Mouse (Mus musculus): ENCODE data around the gene Nfatc2.

The Nfatc2 gene

DNA sequence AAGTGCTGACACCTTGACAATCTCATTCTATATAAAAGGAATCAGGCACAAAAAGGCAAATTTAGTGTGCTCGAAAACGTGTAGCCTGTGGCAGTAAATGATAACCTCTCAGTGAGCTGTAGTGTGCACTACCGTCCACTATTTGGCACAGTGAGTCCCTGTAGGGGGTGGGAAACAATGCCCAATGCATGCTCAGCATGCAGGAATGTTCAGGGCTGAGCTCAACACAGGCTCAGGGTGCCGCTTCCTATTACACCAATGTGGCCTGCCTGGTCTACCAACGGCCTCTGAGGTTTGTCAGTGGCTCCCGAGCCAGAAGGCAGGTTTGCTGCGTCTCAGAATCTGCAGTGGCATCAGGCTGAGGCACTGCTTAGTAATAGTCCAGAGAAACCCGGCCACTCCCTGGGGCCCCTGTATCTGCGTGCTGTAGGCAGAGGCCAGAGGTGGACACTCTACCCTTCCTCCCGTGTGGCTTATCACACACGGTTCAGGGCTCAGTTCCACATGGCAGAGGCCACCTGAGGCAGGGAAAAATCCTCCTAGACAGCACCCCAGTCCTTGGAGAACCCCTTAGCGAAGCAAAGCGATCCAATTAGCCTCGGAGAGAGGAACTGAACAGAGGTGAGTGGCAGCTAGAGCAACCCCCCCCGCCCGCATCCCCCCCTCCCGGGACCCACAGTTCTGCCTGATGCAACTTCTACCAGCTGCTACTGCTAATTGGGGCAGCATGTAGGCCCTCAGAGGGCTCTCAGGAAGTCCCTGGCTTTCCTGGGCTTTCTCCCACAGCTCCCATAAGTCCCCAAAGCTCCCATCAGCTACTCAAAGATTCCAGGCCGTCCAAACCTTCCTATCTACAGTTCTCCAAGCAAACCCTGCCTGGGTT, 74.7 kb downstream of the Nfatc2 start:
- DNase-seq, result no peak

DNA sequence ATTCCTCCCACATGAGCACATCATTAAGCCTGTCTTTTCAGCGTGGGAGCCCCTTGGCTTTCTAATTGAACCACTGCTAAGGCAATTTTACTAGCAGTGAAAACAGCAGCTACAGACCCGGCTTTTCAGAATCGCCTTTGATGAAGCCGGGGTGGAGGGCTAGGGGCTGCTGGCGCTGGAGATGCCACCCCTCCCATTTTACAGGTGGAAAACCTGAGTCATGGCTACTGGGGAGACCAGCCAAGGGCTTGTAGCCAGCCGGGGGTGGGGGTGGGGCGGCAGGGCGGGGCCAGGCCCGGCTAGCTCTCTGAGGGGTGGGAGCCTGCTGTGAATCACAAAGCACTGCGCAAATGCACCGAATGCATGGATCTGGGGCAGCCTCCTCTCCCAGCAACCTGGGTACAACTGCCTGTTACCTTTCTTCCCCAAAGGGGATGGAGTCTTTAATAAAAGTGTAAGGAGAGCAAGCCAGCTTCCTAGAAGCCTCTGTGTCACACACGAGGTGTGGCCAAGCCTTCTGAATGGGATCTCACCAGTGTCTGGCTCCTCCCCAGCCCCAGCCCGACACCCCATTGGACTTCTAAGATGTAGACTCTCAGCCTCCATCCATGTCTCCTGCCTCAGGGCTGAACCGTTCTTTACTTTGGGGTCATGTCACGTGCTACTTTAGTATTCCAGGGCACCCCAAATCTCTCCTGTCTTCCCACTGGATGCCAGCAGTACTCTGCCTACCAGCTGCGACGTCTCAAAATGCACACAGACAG, 75.9 kb downstream of the Nfatc2 start:
- no peak for DNase-seq

DNA sequence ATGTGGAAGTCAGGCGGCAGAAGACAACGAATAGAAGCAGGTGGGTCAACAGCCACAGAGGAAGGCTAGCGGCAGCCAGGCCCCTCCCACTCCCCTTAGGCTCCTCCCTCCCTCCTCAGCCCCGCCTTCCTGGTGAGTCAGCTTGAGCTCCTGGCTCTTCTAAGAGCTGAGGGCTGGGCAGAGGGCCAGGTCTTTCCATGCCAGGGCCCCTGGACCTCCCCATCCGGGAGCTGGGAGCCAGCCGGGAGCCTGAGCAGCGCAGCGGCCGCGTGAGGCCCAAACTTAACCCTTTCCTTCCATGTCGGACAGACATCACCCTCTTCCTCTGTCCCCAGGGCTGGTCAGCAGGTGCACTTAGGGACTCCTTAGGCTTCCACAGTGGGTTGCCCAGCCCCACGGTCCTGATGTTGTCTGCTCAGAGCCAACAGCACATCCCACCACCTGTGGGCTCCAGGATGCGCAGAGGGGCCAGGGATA, 76.5 kb downstream of the Nfatc2 start:
- DNase-seq, result peak; percentile 72

DNA sequence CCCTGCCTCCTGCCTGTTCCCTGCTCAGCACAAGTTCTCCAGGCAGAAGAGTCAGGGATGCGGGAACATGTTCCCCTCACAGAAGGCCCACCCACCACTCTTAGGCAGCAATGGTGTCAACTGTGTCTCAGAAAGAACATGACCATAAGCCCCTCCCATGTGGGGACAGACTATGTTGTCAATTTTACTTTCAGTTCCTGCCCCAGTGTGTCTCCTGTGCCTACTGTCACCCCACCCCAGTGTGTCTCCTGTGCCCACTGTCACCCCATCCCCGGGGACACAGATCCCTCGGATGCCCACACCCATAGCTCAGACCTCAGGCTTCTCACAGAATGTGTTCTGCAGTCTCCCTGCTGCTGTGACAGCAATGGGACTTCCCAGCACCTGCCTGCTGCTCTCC, 79.2 kb downstream of the Nfatc2 start:
- DNase-seq, result no peak

DNA sequence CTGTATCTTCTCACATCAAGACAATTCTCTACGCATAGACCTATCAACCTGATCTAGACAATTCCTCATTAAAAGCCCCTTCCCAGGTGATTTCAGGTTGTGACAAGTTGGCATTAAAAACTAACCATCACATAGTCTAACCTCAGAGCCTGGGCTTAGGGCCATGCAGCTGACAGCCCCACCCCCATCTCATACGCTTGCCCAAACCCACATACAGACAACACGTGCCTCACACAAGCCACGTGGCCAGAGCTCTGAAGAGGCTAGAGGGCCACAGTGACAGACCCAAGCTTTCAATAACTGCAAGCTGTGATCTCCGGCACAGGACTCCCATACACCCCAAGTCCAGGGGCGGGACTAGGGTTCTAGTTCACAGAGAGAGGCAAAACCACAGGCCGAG, 80.7 kb downstream of the Nfatc2 start:
- no peak for DNase-seq

DNA sequence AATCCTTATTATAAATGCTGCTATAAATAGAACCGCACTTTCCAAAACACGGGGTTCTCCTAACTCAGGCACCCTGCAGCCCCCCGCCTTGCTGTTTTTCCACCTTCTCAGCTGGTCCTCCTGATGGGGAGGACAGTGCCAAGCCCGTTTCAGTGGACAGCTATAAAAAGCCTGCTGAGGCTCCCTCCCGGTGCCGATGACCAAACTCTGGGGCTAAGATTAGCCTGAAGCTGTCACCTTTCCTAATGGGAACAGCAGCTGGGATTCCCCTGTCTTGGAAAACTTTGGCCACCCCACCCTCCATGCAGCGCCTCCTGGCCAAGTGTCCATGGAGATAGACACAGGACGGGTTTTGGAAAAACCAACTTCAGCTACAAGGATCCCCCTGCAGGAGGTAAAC, 81.9 kb downstream of the Nfatc2 start:
- no peak for DNase-seq

DNA sequence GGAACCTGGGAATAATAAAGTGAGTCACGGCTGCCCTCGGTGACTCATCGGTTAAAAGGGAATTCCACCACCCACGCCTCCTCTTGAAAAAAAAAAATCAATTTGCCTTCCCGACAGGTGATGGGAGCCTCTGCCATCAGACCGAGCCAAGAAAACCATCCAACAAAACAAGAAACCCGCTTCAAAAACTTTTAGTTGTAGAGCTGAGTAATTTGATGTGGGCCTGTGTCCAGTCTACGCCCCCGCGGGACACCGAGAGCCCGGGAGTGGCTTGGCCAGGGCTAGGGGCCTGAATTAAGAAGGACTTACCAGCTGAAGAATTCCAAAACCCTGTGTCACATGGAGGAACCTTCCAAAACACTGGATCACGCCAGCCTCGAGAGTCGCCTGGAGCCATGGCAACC, 83.2 kb downstream of the Nfatc2 start:
- DNase-seq, result no peak

DNA sequence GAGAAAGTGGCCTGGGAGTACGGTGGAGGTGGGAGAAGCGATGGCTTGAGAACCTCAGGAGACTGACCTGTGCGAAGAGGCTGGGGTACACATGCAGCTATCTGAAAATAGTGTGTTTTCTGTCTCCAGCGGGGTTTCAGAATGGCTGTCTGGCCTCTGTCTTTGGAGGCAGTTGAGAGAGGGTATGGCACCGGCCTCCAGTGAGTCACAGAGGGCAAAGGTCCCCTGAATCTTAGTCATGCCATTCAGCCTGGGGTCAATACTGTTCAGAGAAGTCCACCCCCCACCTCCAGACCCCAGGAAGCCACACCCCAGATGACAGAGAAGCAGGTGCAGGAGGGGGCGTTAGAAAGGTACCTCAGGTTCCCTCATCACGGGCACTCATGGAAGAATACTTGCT, 83.7 kb downstream of the Nfatc2 start:
- no peak for DNase-seq

DNA sequence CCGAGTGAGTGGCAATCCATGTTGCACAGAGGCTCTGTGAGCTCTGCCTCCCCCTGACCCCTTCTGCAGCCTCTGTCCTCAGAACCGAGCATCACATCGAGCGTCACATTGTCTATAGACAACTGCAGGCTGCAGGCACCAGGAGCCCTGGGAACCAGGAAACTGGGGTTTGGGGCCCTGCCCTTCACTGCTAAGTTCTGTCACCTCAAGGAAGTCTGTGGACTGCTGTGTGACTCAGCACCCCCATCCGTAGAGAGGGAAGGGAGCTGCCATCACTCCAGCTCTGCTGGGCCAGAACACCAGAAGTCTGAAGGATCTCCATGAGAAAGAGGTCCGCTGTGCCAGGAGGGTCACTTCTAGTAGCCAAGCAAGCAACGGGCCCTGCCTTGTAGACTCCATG, 84.7 kb downstream of the Nfatc2 start:
- no peak for DNase-seq

DNA sequence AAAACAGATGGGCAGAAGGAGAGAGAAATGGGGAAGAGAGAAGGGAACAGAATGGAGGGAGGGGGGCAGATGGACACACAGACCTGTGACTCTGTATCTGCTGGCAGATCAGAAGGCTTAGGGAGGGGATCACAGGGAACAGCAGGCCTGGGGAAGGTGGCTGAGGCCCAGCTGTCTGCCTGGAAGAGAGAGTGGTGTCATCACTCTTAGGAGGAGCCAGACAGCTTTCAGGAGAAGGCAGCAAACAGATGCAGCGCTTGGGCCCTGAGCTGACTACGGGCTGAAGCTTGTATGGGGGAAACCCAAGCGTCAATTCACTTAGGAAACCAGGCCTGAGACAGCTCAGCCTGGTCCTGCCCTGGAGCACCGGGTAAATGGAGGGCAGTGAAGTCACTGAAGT, 86.0 kb downstream of the Nfatc2 start:
- DNase-seq, result no peak

DNA sequence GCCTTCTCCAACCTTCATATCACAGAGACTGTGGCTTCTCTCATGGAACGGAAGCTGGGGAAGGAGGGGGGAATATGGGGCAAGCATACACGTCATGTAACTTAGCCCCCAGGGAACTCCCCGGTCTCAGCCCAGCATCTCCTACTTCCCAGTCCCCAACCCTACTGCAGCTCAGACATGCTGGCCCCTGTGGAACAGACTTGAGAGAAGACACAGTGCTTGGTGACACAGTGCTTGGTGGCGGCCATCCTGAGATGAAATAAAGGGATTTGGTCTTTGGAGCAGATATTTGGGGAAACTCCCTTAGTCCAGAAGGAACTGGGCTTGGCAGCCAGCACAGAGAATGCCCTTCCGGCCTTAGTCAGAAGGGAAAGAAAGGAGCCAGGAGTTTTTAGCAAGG, 87.3 kb downstream of the Nfatc2 start:
- DNase-seq, result no peak

DNA sequence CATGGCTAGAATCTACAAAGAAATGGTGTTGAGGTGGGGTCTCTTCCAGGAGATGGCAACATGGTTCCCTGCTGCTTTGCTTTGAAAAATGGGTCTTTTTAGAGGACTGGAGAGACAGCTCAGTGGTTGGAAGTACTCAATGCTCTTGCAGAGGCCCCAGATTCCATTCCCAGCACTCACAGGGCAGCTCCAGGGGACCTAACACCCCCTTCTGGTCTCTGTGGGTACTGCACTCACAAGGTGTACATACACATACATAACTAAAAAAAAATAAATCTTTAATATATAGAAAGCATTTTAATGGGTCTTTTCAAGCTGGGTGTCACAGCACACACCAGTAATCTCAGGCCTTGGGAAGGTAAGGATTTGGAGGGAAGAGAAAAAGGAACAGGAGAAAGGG, 89.9 kb downstream of the Nfatc2 start:
- DNase-seq, result no peak

DNA sequence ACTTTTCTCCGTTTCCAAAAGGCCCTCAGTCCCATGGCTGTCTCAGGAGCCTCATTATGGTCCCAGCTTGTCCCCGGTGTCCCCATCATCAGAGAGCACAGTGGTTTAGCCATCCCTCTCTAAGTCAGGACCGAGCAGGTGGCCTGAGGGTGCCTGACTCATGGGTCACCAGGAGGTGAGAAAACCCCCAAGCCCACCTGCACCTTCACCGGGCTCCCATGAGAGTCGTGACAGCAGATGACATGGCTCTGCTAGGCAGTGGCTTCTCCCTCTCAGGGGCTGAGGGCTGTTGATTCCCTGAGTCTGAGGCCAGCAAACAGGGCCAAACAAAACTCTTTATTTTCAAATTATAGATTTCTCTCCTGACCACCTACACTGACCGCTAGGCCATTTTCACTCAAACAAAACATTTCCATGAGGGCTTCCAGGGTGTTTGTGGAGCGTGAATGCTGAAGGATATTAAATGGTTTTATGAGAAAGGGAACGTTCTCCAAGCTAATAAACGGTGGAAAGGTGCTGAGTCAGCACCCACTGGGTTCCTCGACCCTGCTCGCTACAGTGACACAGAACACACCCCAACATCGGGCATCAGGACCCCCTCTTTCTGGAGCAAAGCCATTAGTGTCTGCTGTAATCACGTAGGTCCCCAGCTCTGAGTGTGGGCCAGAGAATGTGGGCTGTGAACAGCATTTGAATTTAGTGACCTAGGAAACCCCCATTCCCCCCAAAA, 92.8 kb downstream of the Nfatc2 start:
- no peak for DNase-seq

DNA sequence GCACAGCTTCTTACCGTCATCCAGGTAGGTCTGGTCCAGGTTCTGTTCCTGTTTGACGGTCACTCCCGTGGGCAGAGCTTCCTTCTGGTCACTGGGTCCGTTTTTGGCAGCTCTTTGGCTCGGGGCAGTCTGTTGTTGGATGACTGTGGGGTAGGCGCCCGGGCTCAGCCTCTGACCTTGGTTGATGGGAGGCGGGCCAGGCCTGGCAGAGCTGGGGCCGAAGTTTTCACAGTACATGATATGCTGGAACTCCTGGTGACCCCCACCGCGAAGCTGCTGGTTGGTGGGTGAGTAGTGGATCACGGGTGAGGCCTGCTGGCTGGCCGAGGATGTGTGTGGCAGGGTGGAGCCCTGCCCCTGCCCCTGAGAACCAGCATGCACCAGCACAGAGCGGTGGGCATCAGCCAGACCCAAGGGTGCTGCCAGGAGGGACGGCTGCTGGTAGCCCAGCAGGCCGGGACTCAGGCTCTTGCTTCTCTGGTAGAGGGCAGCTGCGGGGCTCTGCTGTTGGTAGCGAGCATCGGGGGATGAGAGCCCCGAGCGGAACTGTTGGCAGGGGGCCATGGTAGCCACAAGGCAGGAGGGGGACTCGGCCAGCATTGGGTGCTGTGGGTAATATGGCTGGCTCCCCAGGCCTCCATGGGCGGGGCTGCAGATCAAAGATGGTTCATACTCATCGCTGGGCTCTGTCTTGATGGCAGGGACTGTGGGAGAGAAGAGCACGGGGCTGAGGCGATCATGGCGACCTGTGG, 96.8 kb downstream of the Nfatc2 start:
- no peak for DNase-seq

DNA sequence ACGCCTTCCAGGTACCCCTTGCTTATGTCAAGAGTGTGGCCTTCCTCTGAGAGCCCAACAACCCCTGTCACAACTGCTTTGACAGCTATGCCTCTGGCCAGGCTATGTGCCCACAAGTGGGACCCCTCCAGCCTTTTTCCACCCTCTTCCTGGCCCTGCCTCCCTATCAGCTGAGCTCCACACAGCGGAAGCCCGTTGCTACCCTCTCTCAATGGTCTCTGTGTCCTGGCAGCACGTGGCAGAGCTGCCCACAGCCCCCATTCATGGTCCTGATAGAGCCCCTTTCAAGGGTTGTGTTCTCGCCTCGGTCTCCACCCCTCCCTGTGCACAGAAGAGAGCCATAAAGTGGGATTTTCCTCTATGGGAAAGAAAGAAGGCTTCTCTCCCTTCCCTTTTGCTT, 97.7 kb downstream of the Nfatc2 start:
- no peak for DNase-seq

DNA sequence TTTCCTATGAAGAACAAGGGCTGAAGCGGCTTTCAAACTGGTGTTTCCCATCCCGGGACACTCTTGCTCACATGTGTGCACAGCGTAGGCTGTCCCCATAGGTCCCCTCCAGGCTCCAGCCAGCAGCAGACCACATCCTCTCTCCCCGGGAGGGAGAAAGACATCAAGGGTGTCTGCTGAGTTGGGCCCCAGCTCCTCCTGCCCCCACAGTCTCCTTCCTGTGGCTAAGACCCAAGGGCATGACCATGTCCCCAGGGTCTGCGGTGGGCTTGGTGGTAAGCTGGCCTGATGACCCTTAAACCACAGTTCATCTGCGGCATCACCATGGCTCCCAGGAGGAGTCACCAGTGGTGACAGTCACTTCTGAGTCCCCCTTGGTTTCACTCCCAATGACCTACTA, 100.7 kb downstream of the Nfatc2 start:
- no peak for DNase-seq

DNA sequence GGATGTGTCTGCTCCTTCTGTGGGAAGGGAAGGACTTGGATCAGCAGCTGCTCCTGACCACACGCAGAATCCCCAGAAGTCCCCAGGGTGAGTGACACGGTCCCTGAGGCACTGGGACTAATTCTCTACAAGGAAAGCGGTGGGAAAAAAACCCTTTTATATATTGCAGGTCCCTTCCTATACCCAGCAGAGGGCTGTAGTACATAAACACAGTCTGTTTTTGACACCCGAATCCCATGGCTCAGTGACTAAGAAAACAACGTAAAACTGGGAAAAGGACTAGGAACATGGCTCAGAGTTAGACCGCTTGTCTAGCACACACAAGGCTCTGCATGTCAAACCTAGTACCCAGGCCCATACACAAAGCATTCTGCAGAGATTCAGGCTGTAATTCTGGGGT, 101.2 kb downstream of the Nfatc2 start:
- DNase-seq, result no peak

DNA sequence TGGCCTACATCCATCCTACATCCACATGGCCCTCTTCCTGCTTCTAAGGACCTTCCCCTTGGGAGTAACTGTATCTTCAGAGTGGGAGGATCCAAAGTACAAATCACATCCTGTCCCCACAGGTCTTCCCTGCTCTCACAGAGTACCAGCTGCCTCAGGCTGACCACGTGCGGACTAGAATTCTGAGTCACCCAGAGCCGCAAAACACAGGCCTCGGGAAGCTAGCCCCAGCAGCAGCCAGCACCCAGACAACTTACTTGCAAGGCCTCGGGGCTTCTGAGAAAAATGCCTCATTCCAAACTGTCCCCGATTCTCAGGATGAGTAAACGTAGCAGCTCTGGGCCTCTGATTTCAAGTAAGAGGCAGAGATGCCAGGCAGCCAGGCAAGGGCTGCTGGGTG, 109.7 kb downstream of the Nfatc2 start:
- no peak for DNase-seq

DNA sequence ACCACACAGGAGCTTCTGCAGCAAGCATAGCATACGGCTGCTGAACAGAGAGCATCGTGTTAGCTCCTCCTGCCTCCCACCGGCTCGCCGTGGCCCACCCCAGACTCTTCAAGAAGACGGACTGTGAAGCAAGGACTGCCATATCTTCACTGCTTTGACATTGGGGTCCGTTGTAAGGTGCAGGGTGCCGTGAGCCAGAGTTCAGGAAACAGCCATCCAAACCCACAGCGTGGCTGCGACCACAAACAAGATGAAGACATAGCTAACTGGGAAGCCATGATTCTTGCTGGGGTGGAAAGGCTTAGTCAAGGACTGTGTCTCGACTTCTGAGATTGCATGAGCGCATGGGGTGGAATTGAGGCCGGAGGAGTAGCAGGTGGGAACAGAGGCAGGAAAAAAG, 111.5 kb downstream of the Nfatc2 start:
- DNase-seq, result no peak

DNA sequence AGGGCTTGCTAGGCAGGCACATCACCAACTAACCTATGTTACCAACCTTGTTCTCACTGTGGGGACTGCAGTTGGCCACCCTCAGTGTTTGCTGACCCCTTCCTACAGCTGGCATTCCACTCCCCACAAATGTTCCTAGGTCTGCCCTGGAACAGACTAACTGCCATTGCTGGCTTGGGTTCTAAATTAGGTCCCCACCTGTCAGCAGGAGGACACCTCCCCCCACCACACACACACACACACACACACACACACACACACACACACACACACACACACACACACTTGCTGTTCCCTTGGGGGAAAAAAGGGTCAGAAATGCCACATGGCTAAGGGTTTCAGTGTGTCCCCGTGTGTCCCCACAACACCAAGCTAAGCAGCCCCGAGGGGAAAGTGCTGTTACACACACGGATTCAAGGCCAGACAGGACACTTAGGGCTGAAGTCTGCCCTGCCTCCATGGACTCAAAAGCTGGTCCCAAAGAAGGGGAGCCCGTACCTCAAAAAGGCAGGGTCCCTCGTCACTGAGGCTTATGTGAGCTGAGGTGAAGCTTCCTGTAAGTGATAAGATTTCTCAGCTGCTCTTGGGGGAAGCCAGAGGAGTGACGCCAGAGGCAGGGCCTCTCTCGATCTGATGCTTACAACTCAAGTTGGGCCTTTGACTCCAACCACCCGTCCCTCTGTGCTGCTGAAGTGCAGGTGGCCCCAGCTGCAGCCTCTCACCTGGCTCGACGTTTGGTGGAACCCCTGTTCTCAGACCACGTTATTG, 113.1 kb downstream of the Nfatc2 start:
- DNase-seq, result no peak

DNA sequence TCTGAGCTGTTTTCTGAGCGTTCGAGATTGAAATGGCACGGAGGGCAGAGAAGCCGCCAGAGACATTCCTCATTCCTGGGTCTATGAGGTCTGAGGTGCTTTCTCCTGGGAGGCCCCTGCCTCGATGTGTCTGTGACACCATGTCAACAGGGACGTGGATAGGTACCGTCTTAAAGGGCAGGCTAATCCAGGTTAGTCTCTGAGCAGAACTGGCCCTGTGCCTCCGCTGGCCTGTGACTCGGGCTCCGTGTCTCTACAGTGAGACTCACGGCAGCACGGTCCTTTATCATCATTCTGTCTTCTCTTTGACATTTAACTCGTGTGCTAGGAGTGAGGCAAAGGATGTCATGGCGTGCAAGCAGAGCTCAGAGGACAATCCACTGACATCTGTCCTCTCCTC, 120.3 kb downstream of the Nfatc2 start:
- DNase-seq, result no peak

DNA sequence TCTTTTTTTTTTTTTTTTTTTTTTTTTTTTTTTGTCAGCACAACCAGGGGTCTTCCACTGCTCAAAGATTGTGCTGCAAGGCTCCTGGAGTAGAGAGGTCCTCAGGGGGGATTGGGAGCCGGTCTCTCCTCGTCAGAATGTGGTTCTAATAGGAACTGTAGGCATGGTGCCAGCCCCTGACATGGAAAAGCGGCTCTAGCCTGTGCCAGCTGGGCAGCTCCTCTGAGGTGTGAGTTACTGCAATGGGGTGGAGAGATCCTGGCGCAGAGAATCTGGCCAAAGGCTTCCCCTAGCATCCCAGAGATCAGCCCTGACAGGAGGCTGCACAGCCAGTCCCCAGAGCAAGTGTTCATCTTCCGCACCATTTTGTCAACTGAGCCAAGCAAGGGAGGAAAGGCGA, 120.8 kb downstream of the Nfatc2 start:
- DNase-seq, result peak; percentile 75
